Mouse (Mus musculus) left cerebral cortex, postnatal 14 days (tissue): ENCODE results near the gene Ablim2. TPM values are rescaled to one million over a fixed set of nuclear protein-coding genes. Genes with fewer than 3 reads are reported as not detected.
A peak's percentile ranks its signal among the peaks of the same experiment; 100 is the strongest.

ENCODE experiments used
- DNase-seq, 2 experiments: peaks; one replicate each; pipeline ENCODE4 v3.0.0; 2021 to 2022; ENCODE audit warnings: low spot score in 2 of 2, mixed read lengths in 1 of 2
- intact Hi-C: fragments of 180-260 bp; cut with DNase I; formaldehyde crosslinking; loops from one replicate; pipeline ENCODE4 v1.15.1; 2025
- total RNA-seq, 2 experiments: library from RNA; stranded (reverse); gene quantifications; 2 replicates each; pipeline ENCODE4 v1.2.3; 2021

Gene Ablim2
- total RNA-seq, 2 experiments from 2014 or later = 106 to 112 TPM

DNA sequence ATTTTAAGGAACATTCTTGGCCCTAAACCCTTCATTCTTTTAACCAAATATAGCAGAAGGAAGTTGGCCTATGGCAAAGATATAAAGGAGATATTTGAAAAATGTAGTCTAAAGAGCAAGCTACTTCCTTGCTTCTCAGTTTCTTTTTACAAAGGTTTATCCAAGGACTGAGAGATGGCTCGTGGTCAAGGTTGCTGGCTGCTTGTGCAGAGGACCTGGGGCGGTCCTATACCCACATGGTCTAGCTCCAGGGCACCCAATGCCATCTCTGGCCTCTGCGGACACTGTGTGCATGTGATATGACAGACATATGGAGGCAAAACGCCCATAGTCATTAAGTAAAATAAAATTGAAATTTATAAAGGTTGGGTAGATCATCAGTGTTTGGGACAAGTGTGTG lies 138.2 kb downstream of the Ablim2 start:
- DNase-seq = no peak
- intact Hi-C loops = loop anchor here (5.0 kb wide), 1 partner anchor 46 kb away; no protein-coding TSS in a partner anchor

DNA sequence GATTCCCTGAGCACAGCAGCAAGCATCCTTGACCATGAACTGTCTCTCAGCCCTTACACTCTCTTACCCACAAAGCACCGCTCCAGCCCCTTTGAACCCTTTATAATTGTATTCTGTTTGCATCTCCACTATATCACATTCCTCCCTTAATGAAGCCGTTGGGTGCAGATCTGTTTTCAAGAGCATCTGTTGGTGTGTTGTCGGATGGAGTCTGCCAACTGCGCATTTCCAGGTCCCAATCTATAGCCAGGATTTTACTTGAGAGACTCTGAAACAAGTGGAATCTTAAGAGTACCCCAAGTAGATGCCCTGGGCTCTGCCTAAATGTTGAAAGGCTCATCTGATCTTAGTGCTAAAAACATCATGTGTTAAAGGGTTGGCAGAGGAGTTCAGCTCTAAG lies 138.9 kb downstream of the Ablim2 start:
- no peak for DNase-seq
- intact Hi-C loops = loop anchor here (5.0 kb wide), 1 partner anchor 46 kb away; no protein-coding TSS in a partner anchor

DNA sequence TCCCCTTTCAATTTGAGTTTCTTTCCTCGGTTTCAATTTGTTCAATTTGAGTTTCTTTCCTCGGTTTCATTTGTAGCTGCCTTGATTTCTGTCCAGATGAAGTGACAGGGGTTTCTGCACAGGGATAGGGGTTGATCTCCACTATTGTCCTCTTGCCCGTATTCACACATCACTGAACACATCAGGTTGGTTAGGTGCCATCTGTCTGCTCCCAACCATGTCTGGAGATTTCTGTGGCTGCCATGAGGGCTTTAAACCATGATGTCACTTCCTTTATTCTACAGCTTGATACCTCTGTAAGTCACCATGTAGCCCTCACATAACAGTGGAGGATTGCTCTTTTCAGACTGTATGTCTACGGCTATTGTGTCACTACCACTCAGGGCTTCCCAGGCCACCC lies 139.5 kb downstream of the Ablim2 start:
- intact Hi-C loops = loop anchor here (5.0 kb wide), 1 partner anchor 45 kb away; no protein-coding TSS in a partner anchor
- DNase-seq = no peak

GRCm38 (mm10) chr5:35898114-35898513 lies 140.4 kb downstream of the Ablim2 start:
- no peak for DNase-seq
- intact Hi-C loops = loop anchor here (5.0 kb wide), 1 partner anchor 44 kb away; no protein-coding TSS in a partner anchor

- no peak for DNase-seq
- intact Hi-C loops = loop anchor here (5.0 kb wide), 1 partner anchor 43 kb away; no protein-coding TSS in a partner anchor
Observed at GRCm38 (mm10) chr5:35898994-35899393, 141.3 kb downstream of the Ablim2 start.

DNA sequence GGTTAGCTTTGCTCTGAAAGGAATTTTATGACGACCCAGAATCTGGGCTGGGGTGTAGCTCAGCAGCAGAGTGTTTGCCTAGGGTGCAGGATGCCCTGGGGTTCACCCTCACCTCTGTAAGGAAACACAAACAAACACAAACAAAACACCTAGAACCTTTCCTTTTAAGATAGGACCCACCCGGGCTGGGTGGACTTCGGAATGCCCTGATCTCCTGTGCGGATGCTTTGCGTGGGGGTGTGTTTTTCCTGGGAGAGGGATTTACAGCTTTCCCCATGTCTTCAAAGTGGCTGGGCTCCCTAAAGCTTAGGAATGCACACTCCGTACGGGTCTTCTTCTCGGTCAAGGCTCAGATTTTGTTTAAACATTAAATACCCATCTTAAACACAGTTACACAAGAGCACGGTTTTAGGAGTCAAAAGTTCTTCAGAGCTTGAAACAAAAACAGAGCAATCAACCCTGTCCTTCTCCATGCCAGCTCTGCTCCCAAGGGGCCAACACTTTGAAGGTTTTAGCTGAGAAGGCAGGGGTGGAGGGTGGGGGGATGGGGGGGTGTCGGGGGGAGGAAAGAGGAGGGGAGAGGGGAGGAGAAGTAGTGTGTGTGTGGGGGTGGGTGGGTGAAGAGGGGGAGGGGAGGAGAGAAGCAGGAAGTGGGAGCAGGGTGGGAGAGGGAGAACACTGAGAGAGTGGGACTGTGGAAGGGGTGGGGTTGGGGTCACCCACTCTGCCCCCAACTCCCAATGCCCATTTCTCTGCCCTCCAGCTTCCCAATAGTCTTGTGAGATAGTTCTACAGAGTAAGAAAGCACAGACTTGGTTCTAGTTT lies 142.9 kb downstream of the Ablim2 start:
- intact Hi-C loops = no loop called here
- no peak for DNase-seq

DNA sequence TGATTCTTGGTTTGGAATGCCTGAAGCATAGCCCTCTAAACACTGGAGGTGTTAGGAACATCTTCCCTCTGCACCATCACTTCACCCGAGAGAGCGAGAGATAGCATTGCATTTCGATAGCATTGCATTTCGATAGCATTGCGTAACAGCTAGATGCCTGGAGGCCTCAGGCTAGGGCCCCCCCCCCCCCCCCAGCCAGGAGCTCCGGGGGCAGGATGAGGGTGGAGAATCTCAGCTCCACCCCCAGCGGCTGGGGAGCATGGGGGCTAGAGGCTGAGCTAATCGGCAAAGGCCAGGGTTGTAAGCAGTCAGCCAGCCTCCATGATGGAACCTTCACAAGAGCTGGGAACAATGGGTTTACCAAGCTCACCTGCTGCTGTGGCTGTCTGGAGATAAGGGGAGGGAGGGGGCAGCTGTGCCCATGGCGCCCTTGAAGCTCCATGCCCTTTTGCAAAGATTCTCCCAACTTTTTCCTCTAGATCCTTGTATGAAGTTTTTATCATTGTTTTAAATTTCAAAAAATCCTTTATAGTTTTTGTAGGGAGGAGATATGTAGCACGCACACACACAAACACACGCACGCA lies 143.6 kb downstream of the Ablim2 start:
- DNase-seq = no peak
- intact Hi-C loops = no loop called here

DNA sequence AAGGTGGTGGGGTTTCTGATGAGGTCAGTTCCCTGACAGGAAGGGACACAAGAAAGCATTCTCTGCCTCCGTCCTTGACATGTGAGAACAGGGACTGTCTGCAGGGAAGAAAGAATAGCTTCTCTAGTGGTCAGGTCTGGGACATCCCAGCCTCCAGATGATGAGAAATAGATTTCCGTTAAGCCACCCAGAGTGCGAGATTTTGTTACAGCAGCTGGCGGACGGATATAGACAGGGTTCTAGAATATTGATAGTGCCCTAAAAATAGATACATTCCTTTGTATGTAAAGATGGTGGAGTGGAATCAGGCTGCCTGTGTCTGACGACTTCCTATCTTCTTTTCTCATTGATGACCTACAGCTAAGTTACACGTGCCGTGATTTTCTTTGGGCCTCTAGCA lies 145.8 kb downstream of the Ablim2 start:
- intact Hi-C loops = no loop called here
- no peak for DNase-seq

GRCm38 (mm10) chr5:35905283-35905682 lies 147.6 kb downstream of the Ablim2 start:
- intact Hi-C loops = no loop called here
- no peak for DNase-seq

GRCm38 (mm10) chr5:35907090-35907489 lies 149.4 kb downstream of the Ablim2 start:
- no peak for DNase-seq
- intact Hi-C loops = no loop called here

GRCm38 (mm10) chr5:35907633-35908426 lies 150.2 kb downstream of the Ablim2 start:
- peak; percentile 63 to 89 for DNase-seq
- intact Hi-C loops = no loop called here

DNA sequence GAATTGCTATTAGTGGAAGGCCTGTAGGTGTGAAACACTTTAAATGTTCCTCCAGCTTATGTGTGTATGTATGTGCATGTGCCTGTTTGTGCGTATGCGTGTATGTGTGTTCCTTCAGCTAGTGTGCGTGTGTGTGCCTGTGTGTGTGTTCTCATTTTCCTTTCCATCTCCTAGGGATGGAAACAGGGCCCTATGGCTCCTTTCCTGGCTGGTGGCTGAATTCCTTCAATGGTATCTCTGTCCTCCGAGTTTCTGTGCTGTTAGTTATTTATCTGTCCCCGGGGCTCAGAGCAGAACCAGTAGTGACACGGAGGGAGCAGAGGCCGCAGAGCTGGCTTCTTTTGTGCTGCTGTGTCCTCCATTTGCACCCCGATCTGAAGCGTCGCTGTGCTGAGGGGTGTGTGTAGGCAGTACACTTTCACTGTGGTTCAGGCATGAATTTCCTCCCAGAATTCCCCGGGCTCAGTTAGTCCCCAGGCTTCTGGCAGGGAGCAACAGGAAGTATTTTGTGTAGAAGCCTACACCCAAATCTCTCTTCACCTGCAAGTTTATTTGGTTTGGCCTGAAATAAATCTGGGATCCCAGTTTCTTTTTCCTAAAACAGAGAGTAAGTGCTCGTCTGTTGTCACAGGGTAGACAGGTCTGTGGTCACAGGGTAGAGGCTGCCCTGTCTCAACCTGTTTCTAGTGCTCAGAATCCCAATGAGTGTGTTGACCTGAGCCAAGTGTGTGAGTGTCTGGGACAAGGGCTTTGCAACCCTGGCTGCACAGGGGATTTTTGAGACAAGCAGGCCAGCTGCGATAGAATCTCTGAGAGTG lies 151.2 kb downstream of the Ablim2 start:
- intact Hi-C loops = no loop called here
- DNase-seq = no peak

GRCm38 (mm10) chr5:35915629-35916300 lies 158.1 kb downstream of the Ablim2 start:
- DNase-seq = no peak
- intact Hi-C loops = no loop called here

DNA sequence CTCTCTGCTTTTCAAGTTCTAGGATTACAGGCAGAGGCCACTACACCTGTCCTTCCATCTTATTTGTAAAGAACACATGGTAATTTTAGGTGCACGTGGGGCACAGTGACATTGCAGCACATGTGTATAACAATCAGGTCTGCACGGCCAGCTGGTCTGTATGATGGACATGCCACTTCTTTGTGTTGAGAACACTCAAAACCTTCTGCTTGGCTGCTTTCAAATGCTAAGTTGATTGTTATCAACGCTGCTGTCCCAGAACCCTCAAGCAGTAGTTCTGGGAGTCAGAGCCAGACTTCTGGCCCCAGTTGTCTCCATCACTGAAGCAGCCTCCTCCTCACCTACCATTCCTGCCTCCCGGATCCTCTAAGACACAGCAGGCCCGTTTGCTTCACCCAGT lies 159.0 kb downstream of the Ablim2 start:
- no peak for DNase-seq
- intact Hi-C loops = no loop called here

DNA sequence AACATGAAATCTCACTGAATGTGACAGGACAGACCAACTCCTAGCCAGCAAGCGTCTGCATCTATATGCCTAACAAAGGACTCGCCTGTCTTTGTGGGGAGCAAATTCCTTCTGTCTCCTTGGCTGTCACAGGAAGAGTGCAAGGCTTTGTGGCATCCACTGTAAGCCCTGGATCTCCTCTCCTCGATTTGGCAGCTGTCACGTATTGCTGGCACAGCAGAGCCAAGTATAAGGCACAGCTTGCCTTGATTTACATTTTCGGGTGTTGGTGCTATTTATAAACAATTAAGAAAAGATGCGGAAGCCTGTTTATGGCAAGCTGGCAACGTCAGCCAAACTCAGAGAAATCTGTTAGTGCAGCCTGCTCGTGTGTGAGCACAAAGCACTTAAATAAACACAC lies 160.7 kb downstream of the Ablim2 start:
- DNase-seq = peak; percentile 54 to 76
- intact Hi-C loops = no loop called here

DNA sequence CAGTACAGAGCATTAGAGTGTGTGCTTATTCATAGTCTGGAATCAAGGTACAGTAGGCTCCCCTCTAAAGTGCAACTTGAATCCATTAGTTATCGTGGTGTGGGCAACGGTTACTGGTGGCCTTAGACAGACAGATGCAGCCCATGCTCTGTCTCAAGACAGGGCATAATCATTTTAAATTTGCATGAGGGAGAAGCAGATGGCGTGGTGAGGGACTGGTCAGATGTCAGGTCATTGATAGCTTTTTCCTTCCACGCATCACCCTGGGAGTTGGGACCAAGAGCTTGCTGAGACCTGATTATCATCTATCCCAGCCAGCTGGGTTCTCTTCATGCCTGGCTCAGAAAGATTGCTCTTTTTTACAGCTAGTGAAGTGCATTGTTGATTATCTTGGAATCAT lies 162.4 kb downstream of the Ablim2 start:
- intact Hi-C loops = no loop called here
- no peak for DNase-seq

- intact Hi-C loops = no loop called here
Observed at GRCm38 (mm10) chr5:35920557-35920956, 162.9 kb downstream of the Ablim2 start.

GRCm38 (mm10) chr5:35921141-35921540 lies 163.5 kb downstream of the Ablim2 start:
- no peak for DNase-seq
- intact Hi-C loops = no loop called here

More at GRCm38 (mm10) chr5:35920557-35920956, 162.9 kb downstream of the Ablim2 start:
- DNase-seq = no peak
